Mouse (Mus musculus) inflammation-experienced regulatory T-cells, adult 6 months (primary cell): ENCODE measurements around the gene Gm7534. TPM values are rescaled to one million over a fixed set of nuclear protein-coding genes. Genes with fewer than 3 reads are reported as not detected.
"Not testable (repeated sequence)": the region's sequence is repeated elsewhere in the genome, so short reads cannot be mapped to it uniquely, and the experiment has no call there.

ENCODE experiments used
- ATAC-seq: one replicate; pipeline ENCODE4 v1.8.0; 2017
- polyA plus RNA-seq, 3 experiments: library from polyadenylated mRNA; unstranded; fragments of 100-300 nt; shearing (Covaris generic); gene quantifications; one replicate each; pipeline ENCODE4 v1.2.1; 2017

Gene Gm7534
- polyA plus RNA-seq, 3 experiments from 2014 or later: not detected

GRCm38 (mm10) chr4:134199371-134199770 lies 3.4 kb downstream of the Gm7534 start:
- ATAC-seq: no peak

- no peak for ATAC-seq
These were observed 16.5 kb downstream of the Gm7534 start for GRCm38 (mm10) chr4:134186268-134186667.

DNA sequence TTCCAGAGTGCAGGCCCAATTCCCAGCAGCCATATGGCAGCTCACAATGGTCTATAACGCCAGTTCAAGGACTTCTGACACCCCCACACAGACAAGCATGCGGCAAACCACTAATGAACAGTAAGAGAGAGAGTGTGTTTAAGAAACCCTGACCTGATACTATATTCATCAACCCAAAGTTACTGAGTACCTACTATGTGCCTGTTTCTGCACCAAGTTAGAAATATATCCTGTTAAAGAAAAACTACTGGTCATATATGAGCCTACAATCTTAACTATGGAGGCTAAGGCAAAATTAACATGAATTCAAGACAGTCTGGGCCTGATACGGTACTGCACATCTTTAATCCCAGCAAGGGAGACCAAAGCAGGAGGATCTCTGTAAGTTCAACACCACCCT lies 17.2 kb downstream of the Gm7534 start:
- ATAC-seq: no peak

DNA sequence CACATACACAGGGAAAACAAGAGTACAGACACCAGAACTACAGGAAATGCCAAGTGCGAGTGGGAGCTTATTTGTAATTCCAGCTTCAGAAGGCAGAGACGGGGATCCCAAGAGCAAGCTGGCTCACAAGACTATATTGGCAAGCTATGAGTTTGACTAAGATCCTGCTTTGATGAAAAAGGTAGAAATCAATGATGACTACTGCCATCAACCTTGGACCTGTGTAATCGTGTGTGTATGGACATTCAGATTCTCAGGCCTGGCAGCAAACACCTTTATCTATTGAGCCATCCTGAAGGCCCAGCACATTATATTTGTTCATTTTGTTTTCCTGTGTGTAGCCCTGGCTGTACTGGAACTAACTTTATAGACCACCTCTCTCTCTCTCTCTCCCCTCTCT lies 19.1 kb downstream of the Gm7534 start:
- ATAC-seq: no peak

- no peak for ATAC-seq
These were observed 21.0 kb downstream of the Gm7534 start for GRCm38 (mm10) chr4:134181825-134182224.

DNA sequence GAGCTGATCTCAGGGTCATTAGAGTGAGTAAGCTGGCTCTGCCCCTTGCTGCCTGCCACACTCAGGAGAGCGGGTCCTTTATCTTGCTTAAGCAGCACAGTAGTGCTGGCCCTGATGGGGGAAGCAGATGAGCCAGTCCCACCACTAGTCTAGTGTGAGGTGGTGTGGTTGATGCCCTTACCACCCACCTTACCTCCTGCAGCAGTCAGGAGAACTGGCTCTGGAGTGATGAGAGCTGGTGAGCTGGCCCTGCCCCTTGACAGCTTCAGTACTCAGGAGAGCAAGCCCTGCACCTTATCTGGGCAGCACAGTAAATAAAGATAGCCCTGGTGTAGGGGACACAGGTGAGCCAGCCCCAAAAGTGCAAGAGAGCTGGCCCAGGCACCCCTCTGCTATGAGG lies 21.7 kb downstream of the Gm7534 start:
- ATAC-seq: no peak

- ATAC-seq: no peak
These were observed 30.4 kb downstream of the Gm7534 start for GRCm38 (mm10) chr4:134172391-134172790.

GRCm38 (mm10) chr4:134166906-134167305 lies 35.9 kb downstream of the Gm7534 start:
- ATAC-seq: peak; percentile 21

GRCm38 (mm10) chr4:134165548-134166465 lies 37.0 kb downstream of the Gm7534 start:
- ATAC-seq: no peak

- ATAC-seq: no peak
These were observed 37.8 kb downstream of the Gm7534 start for GRCm38 (mm10) chr4:134165024-134165423.

GRCm38 (mm10) chr4:134164591-134164990 lies 38.2 kb downstream of the Gm7534 start:
- no peak for ATAC-seq

GRCm38 (mm10) chr4:134160071-134160470 lies 42.7 kb downstream of the Gm7534 start:
- ATAC-seq: not testable (repeated sequence)

- ATAC-seq: no peak
These were observed 44.0 kb downstream of the Gm7534 start for GRCm38 (mm10) chr4:134158774-134159173.

DNA sequence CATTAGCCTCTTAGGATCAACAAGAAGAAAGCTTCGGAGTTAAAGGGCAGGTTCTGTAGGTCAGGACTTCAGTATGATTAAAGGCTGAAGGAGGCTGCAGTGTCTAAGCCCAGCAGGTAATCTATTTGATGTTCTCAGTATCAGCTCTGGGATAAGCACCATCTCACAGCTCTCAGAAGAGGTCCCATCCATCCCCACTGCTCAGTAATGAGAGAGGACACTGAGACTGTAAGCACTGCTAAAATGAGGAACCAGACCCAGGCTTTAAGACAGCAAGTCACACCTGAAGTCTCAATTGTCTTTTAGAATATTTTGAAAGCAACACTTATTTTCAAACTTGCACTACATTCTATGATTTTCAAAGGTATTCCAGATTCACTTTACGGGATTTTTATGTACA lies 45.2 kb downstream of the Gm7534 start:
- ATAC-seq: no peak

- ATAC-seq: no peak
These were observed 46.1 kb downstream of the Gm7534 start for GRCm38 (mm10) chr4:134156744-134157143.

GRCm38 (mm10) chr4:134155961-134156465 lies 46.8 kb downstream of the Gm7534 start:
- no peak for ATAC-seq

DNA sequence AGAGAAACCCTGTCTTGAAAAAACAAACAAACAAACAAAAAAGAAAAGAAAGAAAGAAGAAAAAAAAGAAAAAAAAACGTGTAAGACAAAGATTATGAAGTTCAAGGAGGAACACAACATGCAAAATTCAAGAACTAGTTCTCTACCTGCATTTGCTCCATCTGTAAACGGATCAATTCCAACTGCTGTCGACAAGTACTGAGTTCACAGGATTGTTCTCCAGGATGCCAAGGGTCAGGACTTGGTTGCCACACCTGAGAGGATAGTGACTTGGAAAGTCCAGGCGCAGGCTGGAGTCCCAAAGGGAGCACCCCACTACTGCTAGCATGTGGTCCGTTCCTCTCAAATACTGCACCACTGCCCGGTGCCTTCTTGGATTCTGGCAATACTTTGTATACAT lies 47.3 kb downstream of the Gm7534 start:
- ATAC-seq: no peak

GRCm38 (mm10) chr4:134154354-134154753 lies 48.5 kb downstream of the Gm7534 start:
- ATAC-seq: no peak

DNA sequence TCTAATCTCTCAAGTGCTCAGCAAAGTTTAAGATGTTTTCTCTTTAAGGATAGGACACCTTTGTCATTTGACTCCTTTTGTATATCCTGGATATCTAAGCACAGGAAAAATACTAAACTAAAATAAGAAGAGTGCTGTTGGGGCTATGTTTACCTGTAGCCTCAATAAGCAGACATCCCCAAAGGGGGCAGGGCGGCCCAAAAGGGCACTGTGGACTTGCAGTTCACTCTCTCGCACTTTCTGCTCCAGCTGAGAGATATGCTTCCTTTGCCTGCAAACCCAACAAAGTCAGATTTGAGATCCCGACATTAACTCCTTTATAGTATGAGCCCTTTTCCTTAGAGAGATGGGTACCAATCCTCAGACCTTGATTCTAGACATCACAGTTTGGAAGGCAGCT lies 49.1 kb downstream of the Gm7534 start:
- ATAC-seq: no peak

- no peak for ATAC-seq
These were observed 50.7 kb downstream of the Gm7534 start for GRCm38 (mm10) chr4:134152112-134152511.

DNA sequence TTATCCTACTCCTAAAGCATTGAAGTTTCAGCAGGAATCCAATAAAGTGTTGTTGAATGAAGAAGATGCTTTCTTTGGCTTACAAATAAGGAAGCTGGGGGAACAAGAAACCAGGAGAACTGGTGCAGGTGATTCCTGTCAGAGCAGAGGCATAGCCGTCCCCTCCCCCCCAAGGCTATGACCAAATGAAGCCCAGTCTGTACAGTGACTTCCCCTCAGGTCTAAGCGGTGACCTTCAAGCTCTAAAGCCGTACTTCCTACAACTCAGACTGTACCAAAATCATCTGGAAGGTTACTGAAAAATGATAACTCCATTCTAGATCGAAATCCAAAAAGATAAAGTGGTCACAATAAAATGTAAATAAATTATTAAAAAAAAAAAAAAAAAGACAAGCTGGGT lies 53.4 kb downstream of the Gm7534 start:
- ATAC-seq: no peak

- ATAC-seq: not testable (repeated sequence)
These were observed 58.5 kb downstream of the Gm7534 start for GRCm38 (mm10) chr4:134144297-134144696.
